ENCODE assay signal across 8 mouse cellular contexts in the genomic region with DNA sequence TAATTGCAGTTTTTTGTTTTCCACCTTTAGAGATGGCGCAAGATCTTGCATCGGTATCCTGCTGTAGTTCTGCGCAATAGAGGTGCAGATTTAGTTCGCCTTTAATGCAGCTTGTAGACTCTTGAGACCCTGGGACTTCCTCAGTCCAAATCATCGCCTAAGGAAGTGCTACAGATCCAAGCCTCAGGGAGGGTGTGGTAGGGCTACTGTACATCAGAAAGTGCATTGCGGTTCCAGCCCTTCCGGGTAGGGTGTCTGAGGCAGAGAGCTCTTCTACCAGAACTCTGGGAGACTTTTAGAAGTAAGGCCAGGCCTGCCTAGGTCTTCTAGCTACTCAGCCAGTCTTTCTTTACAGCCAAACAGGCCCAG. TPM values are rescaled to one million over a fixed set of nuclear protein-coding genes. Genes with fewer than 3 reads are reported as not detected.
DNase-seq lines count a peak whose midpoint lies in the region; ATAC-seq lines count a peak whose summit lies in the region.

No protein-coding gene starts in this region.

- no peak for DNase-seq in heart, postnatal 36 days
- peak; percentile 30 for DNase-seq in NIH3T3 (ENCODE audit: low read depth)
- no peak for DNase-seq in midbrain, embryonic 10.5 days (ENCODE audit: low spot score)
- DNase-seq in embryo, embryonic 10.5 days (ENCODE audit: low spot score), result no peak
- no peak for DNase-seq in cerebellum, postnatal 36 days
- DNase-seq in layer of hippocampus, adult 11-12 months (ENCODE audit: low spot score), result no peak

- intact Hi-C loops in heart, postnatal 36 days (cut with DNase I), result no loop called here

- WGBS in heart, embryonic 13.5 days, result 1% methylated on average over 7 of the region's 7 CpGs
- WGBS in midbrain, embryonic 10.5 days, result 0% methylated on average over 7 of the region's 7 CpGs

- peak overlapping the region; percentile 75 for H3K9ac ChIP-seq in heart, embryonic 13.5 days

- H3K9me3 ChIP-seq in heart, embryonic 13.5 days, result no peaks in the 10 kb centered on the region
- H3K9me3 ChIP-seq in midbrain, embryonic 10.5 days (replicated peaks), result no peaks in the 10 kb centered on the region

- peak overlapping the region; percentile 52 for H3K4me3 ChIP-seq in heart, embryonic 13.5 days
- peak overlapping the region; percentile 55 for H3K4me3 ChIP-seq in midbrain, embryonic 10.5 days

- ATAC-seq in heart, embryonic 13.5 days (ENCODE audit: extremely low read depth, insufficient number of reproducible peaks, low FRiP score, low TSS enrichment), result no peak
- peak; percentile 11 to 25; a peak in 2 of 4 replicates for ATAC-seq in hematopoietic stem cell, adult 5-6 weeks (replicated peaks in 1 of 2; ENCODE audit: insufficient read depth in 1 of 2, low FRiP score in 2 of 2, low TSS enrichment in 1 of 2, low read depth in 1 of 2, poor library complexity in 2 of 2, severe bottlenecking in 2 of 2)

- H3K4me1 ChIP-seq in heart, embryonic 13.5 days, result peaks cover 30% of the 10 kb centered on the region
- peaks cover 32% of the 10 kb centered on the region for H3K4me1 ChIP-seq in midbrain, embryonic 10.5 days

- H3K36me3 ChIP-seq in heart, embryonic 13.5 days, result no peaks in the 10 kb centered on the region
- H3K36me3 ChIP-seq in midbrain, embryonic 10.5 days, result no peaks in the 10 kb centered on the region

- H3K4me2 ChIP-seq in heart, embryonic 13.5 days, result peak overlapping the region; percentile 78

- 0 out of 2 replicates have a peak overlapping the region, but pooled peaks have one; percentile 10 for H3K27ac ChIP-seq in heart, embryonic 13.5 days (replicated peaks)
- peak overlapping the region; percentile 67 for H3K27ac ChIP-seq in midbrain, embryonic 10.5 days (replicated peaks)

- H3K27me3 ChIP-seq in heart, embryonic 13.5 days (replicated peaks), result peaks cover 45% of the 10 kb centered on the region
- peaks cover 66% of the 10 kb centered on the region for H3K27me3 ChIP-seq in midbrain, embryonic 10.5 days (ENCODE audit: low read depth, poor library complexity, severe bottlenecking)

RNA-seq across cellular contexts. Expression of a gene that starts 15.2 kb away (rescaled TPM):
- 13.7 and 20.2 TPM in 2 replicates for polyA plus RNA-seq in heart, embryonic 13.5 days (2015; fragmentation: Nextera tagmentation; extraction: Ambion mirVana)
- total RNA-seq in heart, postnatal 36 days (2021), result 1 to 10 TPM; 4.3 to 6.5 TPM
- total RNA-seq in hematopoietic stem cell, adult 5-6 weeks (2017), result not detected in 2 replicates
- polyA plus RNA-seq in midbrain, embryonic 10.5 days (2016; fragmentation: Nextera tagmentation; extraction: Ambion mirVana), result 5.4 and 13.1 TPM in 2 replicates
